Mouse (Mus musculus) kidney, embryonic 15.5 days (tissue): ENCODE data around the gene Dis3. TPM values are rescaled to one million over a fixed set of nuclear protein-coding genes. Genes with fewer than 3 reads are reported as not detected.
"Not testable (repeated sequence)": the region's sequence is repeated elsewhere in the genome, so short reads cannot be mapped to it uniquely, and the experiment has no call there.

Experiments
- ATAC-seq: fragments of 200-750 bp; cut with Nextera tagmentation; replicated peaks from 2 replicates; pipeline ENCODE4 v1.8.0; 2017; ENCODE audit warnings: moderate TSS enrichment; ENCODE audit not compliant: low FRiP score
- H3K27ac ChIP-seq: fragments of 300-500 bp; sonication (generic); 2 replicates; pipeline ENCODE4 v1.5.1; 2015; ENCODE audit warnings: mild to moderate bottlenecking, inconsistent platforms
- H3K27me3 ChIP-seq: fragments of 300-500 bp; sonication (generic); 2 replicates; pipeline ENCODE4 v1.6.1; 2015; ENCODE audit warnings: inconsistent platforms
- H3K36me3 ChIP-seq: fragments of 300-500 bp; sonication (generic); 2 replicates; pipeline ENCODE4 v1.6.1; 2015; ENCODE audit warnings: inconsistent platforms
- H3K4me1 ChIP-seq: fragments of 300-500 bp; sonication (generic); 2 replicates; pipeline ENCODE4 v1.6.1; 2015; ENCODE audit warnings: inconsistent platforms
- H3K4me2 ChIP-seq: fragments of 300-500 bp; sonication (generic); 2 replicates; pipeline ENCODE4 v1.6.1; 2015; ENCODE audit warnings: moderate library complexity, mild to moderate bottlenecking, inconsistent platforms
- H3K4me3 ChIP-seq: fragments of 300-500 bp; sonication (generic); replicated peaks from 2 replicates; pipeline ENCODE4 v1.5.1; 2015; ENCODE audit warnings: mild to moderate bottlenecking, inconsistent platforms
- H3K9ac ChIP-seq: fragments of 300-500 bp; sonication (generic); 2 replicates; pipeline ENCODE4 v1.6.1; 2015; ENCODE audit warnings: mild to moderate bottlenecking, inconsistent platforms
- H3K9me3 ChIP-seq: fragments of 300-500 bp; sonication (generic); replicated peaks from 2 replicates; pipeline ENCODE4 v1.6.1; 2016; ENCODE audit warnings: inconsistent platforms
- WGBS: fragments of 180-500 bp; shearing (Covaris S2); methylation state at CpG from one replicate; pipeline ENCODE4 v1.1.7; 2015; ENCODE audit warnings: mixed read lengths; 5-methylcytosine and 5-hydroxymethylcytosine counted together
- polyA plus RNA-seq: library from polyadenylated mRNA; unstranded; fragments of >200 nt; fragmentation: Nextera tagmentation; extraction: Ambion mirVana; gene quantifications from 2 replicates; pipeline ENCODE4 v1.2.1, GENCODE M21; 2015

Dis3 gene
- polyA plus RNA-seq, 1 experiment from 2014 or later, result 31.5 TPM

DNA sequence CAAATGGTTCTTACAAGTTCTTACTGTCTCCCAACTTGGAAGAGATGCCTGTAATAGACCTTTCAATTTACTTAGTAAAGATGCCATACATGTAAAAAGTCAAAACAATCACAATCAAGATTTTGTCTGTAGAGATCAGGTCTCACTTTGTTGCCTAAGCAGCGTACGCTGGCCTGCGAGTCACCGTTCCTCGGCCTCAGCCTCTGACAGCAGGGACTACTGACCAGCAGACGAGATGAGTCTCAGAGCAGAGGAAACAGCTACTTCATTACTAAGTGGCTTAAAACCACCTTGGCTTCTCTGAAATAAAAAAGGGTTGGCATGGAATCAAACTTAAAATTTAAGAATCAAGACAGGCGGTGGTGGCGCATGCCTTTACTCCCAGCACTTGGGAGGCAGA is 64.7 kb downstream of the Dis3 start:
- H3K4me3 ChIP-seq, H3K9me3 ChIP-seq, H3K4me2 ChIP-seq, H3K27me3 ChIP-seq, H3K9ac ChIP-seq, H3K27ac ChIP-seq, ATAC-seq, H3K4me1 ChIP-seq: not testable (repeated sequence)
- peaks cover 44% of the 10 kb centered on the region for H3K36me3 ChIP-seq
- WGBS, result 98% methylated on average over 8 of the region's 8 CpGs

- no peaks in the 10 kb centered on the region for H3K4me1 ChIP-seq
- no peak overlapping the region for H3K27ac ChIP-seq
- H3K4me2 ChIP-seq, result no peak overlapping the region
- H3K36me3 ChIP-seq, result peaks cover 33% of the 10 kb centered on the region
- H3K4me3 ChIP-seq, result no peak overlapping the region
- WGBS, result 78% methylated on average over 5 of the region's 5 CpGs
- no peaks in the 10 kb centered on the region for H3K9me3 ChIP-seq
- no peak overlapping the region for H3K9ac ChIP-seq
- H3K27me3 ChIP-seq, result no peaks in the 10 kb centered on the region
- 0 out of 2 replicates have a peak, but pooled peaks have one; percentile 33 for ATAC-seq
Measured at GRCm38 (mm10) chr14:99032596-99032995, 67.0 kb downstream of the Dis3 start.

GRCm38 (mm10) chr14:99031337-99031873 is 68.2 kb downstream of the Dis3 start:
- Histone ChIP-seq H3K9me3 (no peaks in the 10 kb centered on the region), H3K4me2 (no peak overlapping the region), H3K36me3 (peaks cover 28% of the 10 kb centered on the region), H3K4me3 (no peak overlapping the region), H3K9ac (no peak overlapping the region), H3K27me3 (no peaks in the 10 kb centered on the region), H3K27ac (no peak overlapping the region), H3K4me1 (no peaks in the 10 kb centered on the region)
- ATAC-seq, result no peak
- WGBS, result 84% methylated on average over 5 of the region's 5 CpGs

DNA sequence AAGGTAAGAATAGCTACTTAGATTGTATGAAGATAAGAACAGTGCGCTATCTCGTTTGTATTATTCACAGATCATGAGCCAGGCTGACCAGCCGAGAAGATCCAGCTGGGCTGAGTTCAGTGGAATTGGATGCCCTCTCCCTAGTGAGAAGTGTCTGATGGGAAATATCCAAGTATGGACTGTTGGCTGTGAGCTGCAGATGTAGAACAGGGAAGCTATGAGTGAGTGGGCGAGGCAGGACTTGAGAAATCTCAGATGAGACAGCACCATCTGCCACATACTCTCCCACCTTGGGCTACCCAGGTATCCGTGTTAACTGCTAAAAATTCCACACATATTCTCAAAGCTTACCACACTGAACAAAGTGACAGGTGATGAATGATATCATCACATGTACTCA is 69.6 kb downstream of the Dis3 start:
- Histone ChIP-seq H3K4me3 (no peak overlapping the region), H3K36me3 (peaks cover 22% of the 10 kb centered on the region), H3K9ac (no peak overlapping the region), H3K9me3 (no peaks in the 10 kb centered on the region), H3K27ac (no peak overlapping the region), H3K4me2 (no peak overlapping the region), H3K4me1 (no peaks in the 10 kb centered on the region), H3K27me3 (no peaks in the 10 kb centered on the region)
- ATAC-seq, result no peak
- 72% methylated on average over 5 of the region's 5 CpGs for WGBS

Other genes with a start within 250 kb of the Dis3 start
- 2.0 and 2.7 TPM in 2 replicates for gene Rpl36a-ps1, start 105.5 kb downstream of the Dis3 start, polyA plus RNA-seq
- gene Mzt1, start 53.6 kb downstream of the Dis3 start, polyA plus RNA-seq, result 84.8 and 94.3 TPM in 2 replicates
- gene Bora, start 53.5 kb downstream of the Dis3 start, polyA plus RNA-seq, result 82.0 and 84.8 TPM in 2 replicates
- 18.5 and 20.7 TPM in 2 replicates for gene Pibf1, start 346 bp downstream of the Dis3 start, polyA plus RNA-seq
- 8.6 and 8.9 TPM in 2 replicates for gene Klf5, start 198.9 kb upstream of the Dis3 start, polyA plus RNA-seq